Mouse (Mus musculus) NIH3T3 (cell line): ENCODE measurements around the gene Bmpr1a.

ENCODE experiments used
- DNase-seq: peaks from one replicate; pipeline ENCODE4 v3.0.0-alpha.2; 2012; ENCODE audit warnings: low read depth

Bmpr1a gene

GRCm38 (mm10) chr14:34505309-34505708 lies 2.2 kb upstream of the Bmpr1a start:
- no peak for DNase-seq

DNA sequence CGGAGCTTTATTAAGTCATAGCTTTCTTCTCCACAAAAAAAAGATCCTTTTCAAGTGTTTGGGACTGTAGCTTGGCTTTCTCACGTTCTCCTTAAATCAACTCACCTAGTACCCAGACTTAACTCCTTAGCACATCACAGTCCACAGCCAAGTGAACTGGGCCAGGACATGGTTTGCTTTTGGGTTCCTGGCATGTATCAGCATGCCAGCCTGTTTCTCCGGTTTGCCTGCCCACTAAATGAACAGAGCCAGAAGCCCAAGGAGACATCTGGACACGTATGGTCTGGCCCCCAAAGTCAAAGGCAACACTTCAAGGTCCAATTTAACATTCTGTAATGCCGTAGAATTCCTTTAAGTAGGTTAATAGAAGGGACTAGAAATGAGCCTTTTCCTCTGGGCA lies 1.2 kb upstream of the Bmpr1a start:
- DNase-seq, result no peak

- DNase-seq, result peak; percentile 29
Measured at GRCm38 (mm10) chr14:34503759-34504158, 618 bp upstream of the Bmpr1a start.

- peak; percentile 93 for DNase-seq
Measured at GRCm38 (mm10) chr14:34502475-34503324, 441 bp downstream of the Bmpr1a start.

DNA sequence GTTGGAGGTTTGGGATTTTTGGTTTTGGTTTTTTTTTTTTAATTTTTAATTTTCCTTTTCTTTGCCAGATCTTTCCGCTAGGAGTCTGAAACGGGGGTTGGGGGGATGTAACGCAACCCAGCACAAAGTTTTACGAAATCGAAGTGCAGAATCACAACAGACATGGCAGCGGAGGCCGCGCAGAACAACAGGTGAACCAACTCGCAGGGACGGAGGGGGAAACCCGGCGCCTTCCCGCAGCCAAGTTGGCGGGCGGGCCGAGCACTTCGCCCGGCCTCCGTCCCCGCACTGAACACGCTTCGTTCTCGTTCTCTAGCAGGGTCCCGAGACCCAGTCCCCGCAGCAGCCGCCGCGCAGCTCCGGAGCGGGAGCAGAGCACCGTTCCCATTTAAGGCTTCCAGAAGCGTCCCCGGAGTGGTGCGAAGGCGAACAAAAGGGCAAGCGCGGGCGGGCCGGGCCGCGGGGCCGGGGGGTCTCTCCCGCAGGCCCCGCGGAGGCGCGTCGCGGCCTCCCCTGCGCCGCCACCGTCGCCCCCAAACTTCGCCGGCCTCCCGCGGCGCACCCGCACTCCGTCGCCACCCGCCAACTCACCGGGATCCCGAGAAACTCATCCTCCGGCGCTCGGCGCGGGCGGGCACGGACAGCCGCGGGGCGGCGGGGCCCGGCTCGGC lies 1.2 kb downstream of the Bmpr1a start:
- DNase-seq, result peak; percentile 72

DNA sequence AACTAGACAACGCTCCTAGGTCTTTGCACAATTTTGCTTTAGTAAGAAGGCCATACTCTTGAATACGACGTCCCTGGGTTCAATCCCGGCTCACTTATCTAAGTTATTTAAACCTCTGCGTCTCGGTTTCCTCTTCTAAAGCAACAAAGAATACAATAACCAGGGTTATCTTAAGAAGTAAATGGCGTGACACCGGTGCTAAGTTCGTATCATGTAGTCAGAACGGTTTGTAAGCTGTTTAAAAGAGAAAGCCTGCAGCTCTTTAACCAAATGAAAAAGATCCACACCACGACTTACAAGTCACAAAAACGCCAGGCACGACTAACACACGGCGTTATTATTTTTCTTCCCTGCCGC lies 1.7 kb downstream of the Bmpr1a start:
- peak; percentile 25 for DNase-seq

DNA sequence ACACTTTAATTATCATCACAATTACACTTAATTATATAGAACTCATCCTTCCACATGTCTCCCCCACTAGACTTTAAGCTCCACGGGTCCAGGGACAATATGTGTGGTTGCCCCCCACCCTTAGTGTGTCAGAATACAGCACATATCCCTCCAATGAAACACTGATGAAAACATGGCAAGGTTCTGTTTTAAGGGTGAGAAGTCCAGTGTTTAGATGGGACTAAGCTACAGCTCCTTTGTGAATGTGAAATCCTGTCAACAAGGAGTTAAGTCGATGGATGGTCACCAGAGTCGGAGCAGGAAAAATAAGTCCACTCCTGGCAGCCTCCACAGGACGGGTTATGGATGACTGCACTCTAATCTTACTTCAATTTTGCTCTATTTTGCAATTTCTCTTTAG lies 2.8 kb downstream of the Bmpr1a start:
- DNase-seq, result peak; percentile 47

DNA sequence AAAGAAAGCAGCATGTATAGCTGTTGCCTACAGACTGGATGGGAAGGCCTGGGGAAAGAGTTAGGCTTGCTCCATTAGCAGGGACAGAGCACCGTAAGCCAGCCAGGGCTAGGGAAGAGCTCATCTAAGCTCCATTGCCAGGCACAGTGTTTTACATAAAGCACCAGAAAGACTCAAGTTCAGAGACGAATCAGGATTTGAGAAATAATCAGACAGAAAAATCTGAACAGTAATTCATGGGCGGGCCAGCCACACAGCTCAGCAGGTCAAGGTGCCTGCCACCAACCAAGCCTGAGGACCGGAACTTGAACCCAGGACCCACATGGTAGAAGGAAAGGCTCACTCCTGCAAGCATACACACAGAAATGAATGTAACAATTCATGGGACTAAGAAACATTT lies 3.5 kb downstream of the Bmpr1a start:
- DNase-seq, result no peak

- DNase-seq, result no peak
Measured at GRCm38 (mm10) chr14:34497346-34497745, 5.8 kb downstream of the Bmpr1a start.

- DNase-seq, result no peak
Measured at GRCm38 (mm10) chr14:34493682-34494081, 9.5 kb downstream of the Bmpr1a start.

GRCm38 (mm10) chr14:34492688-34493087 lies 10.5 kb downstream of the Bmpr1a start:
- peak; percentile 28 for DNase-seq

DNA sequence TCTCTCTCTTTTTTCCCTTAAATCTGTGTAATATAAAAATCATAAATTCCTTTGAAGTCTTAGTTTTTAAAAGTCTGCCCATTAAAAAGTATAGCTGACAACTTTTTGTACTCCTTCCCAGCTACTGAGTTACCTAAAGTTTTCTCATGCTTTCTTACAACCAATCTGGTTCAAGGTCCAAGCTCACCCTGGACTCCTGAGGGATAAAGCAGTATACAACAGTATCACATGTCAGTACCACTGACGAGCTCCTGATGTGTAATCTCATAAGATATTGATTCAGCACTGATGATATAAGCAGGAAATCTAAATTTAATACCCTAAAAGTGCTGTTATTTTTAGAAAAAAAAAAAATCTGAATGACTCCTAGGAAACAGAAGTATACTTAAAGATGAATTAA lies 12.2 kb downstream of the Bmpr1a start:
- no peak for DNase-seq

DNA sequence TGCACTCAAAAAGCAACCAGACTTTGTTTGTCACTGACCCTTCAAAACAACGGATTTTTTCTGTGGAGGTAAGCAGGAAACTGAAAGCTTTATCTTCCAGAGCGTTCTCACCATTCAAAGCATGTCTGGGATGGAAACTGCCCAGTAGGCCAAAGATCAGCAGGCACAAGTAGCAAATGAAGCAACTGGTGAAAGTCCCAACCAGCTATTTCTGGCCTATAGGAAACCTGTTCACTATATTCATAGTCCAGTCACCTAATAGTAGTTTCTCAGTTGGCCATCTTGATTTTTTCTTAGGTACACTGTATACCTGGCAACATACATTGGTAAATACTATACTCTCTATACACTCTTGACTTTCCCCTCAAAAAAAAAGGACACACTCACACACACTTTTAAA lies 13.2 kb downstream of the Bmpr1a start:
- DNase-seq, result no peak

GRCm38 (mm10) chr14:34486169-34486568 lies 17.0 kb downstream of the Bmpr1a start:
- no peak for DNase-seq

GRCm38 (mm10) chr14:34483469-34484341 lies 19.4 kb downstream of the Bmpr1a start:
- no peak for DNase-seq

GRCm38 (mm10) chr14:34471591-34471990 lies 31.6 kb downstream of the Bmpr1a start:
- no peak for DNase-seq

DNA sequence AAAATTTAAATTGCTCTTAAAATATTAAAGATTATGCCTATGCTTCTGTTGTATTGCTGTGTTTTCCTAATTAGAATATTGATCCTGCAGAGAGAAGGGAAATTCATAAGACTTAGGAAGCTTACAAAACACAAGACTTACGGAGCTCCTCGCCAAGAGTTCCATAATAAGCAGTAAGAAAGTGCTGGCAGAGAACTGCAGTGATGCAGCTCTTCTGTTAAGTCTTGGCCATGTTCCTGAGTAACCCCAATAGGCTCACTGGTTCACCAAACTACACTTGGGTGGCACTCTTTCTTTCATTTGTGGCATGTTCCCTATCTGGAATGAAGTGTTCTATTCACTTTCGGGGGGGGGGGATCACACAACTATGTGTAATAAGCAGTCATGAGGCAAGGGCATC lies 36.9 kb downstream of the Bmpr1a start:
- peak; percentile 33 for DNase-seq

- DNase-seq, result no peak
Measured at GRCm38 (mm10) chr14:34459386-34459785, 43.8 kb downstream of the Bmpr1a start.

DNA sequence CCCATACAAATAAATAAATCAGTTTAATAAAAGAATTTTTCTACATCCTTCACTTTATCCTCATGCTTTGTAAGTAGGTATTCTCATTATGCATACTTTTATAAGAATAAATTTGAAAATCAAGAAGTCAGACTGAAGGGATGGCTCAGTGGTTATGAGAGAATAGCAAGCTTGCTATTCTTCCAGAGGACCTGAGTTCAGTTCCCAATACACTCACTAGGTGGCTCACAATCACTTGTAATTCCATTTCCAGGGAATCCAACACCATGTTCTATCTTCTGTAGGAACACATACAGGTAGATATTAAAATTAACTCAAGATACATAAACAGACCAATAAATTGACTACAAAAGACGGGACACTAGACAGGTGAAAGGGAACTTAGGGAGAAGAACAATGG lies 44.3 kb downstream of the Bmpr1a start:
- DNase-seq, result peak; percentile 75

- no peak for DNase-seq
Measured at GRCm38 (mm10) chr14:34454282-34454681, 48.9 kb downstream of the Bmpr1a start.

GRCm38 (mm10) chr14:34453648-34454047 lies 49.5 kb downstream of the Bmpr1a start:
- DNase-seq, result no peak

GRCm38 (mm10) chr14:34451872-34452271 lies 51.3 kb downstream of the Bmpr1a start:
- no peak for DNase-seq

DNA sequence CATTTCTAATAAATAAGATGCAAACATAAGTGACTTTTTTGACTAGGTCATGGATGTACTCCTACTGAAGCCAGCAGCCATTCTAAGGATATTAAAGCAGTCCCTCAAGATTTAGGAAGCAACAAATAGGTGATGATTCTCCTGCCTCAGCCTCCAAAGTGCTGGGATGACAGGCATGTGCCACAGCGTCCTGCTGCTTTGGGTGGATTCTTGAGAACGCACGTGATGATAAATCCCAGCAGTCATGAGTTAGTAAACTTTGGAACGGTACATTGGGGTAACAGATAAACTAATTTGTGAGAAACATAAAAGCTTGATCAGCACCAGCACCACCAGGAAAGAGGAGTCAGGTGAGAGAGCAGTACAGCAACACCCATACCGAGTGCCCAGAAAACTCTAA lies 52.7 kb downstream of the Bmpr1a start:
- DNase-seq, result no peak
